Mouse (Mus musculus) limb, embryonic 11.5 days (tissue): Measurements from ENCODE around the gene Flad1. TPM values are rescaled to one million over a fixed set of nuclear protein-coding genes. Genes with fewer than 3 reads are reported as not detected.

Experiments used
- ATAC-seq: fragments of 200-750 bp; cut with Nextera tagmentation; 2 replicates; pipeline ENCODE4 v1.8.0; 2017; ENCODE audit warnings: low read depth; ENCODE audit not compliant: insufficient number of reproducible peaks, low FRiP score, low TSS enrichment
- DNase-seq: peaks from one replicate; pipeline ENCODE4 v3.0.0-alpha.2; 2015; ENCODE audit warnings: low spot score
- H3K27ac ChIP-seq: fragments of 300-500 bp; sonication (generic); replicated peaks from 2 replicates; pipeline ENCODE4 v1.5.1; 2014; ENCODE audit warnings: low read depth, mild to moderate bottlenecking, low read length
- H3K27me3 ChIP-seq: fragments of 300-500 bp; sonication (generic); 2 replicates; pipeline ENCODE4 v1.6.1; 2014; ENCODE audit warnings: mild to moderate bottlenecking, low read length, mixed read lengths; ENCODE audit not compliant: control insufficient read depth, insufficient read depth
- H3K36me3 ChIP-seq: fragments of 300-500 bp; sonication (generic); 2 replicates; pipeline ENCODE4 v1.6.1; 2014; ENCODE audit warnings: mild to moderate bottlenecking, low read length, moderate library complexity, mixed read lengths; ENCODE audit not compliant: control insufficient read depth, insufficient read depth
- H3K4me1 ChIP-seq: fragments of 300-500 bp; sonication (generic); 2 replicates; pipeline ENCODE4 v1.6.1; 2014; ENCODE audit warnings: low read length, mixed read lengths; ENCODE audit not compliant: control insufficient read depth, insufficient read depth
- H3K4me2 ChIP-seq: fragments of 300-500 bp; sonication (generic); 2 replicates; pipeline ENCODE4 v1.6.1; 2014; ENCODE audit warnings: low read depth, mild to moderate bottlenecking, moderate library complexity; ENCODE audit not compliant: severe bottlenecking
- H3K4me3 ChIP-seq: fragments of 300-500 bp; sonication (generic); 2 replicates; pipeline ENCODE4 v1.5.1; 2014; ENCODE audit warnings: low read depth, low read length
- H3K9ac ChIP-seq: fragments of 300-500 bp; sonication (generic); 2 replicates; pipeline ENCODE4 v1.6.1; 2014; ENCODE audit warnings: mild to moderate bottlenecking, low read length
- H3K9me3 ChIP-seq: fragments of 300-500 bp; sonication (generic); 2 replicates; pipeline ENCODE4 v1.6.1; 2016; ENCODE audit warnings: low read length; ENCODE audit not compliant: control insufficient read depth
- whole genome bisulfite sequencing: fragments of 180-500 bp; shearing (Covaris S2); extraction: QIAGEN DNeasy Blood & Tissue Kit; methylation state at CpG from one replicate; pipeline ENCODE4 v1.1.7; 2014; 5-methylcytosine and 5-hydroxymethylcytosine counted together
- polyA plus RNA-seq: library from polyadenylated mRNA; unstranded; fragments of >200 nt; fragmentation: Nextera tagmentation; extraction: Ambion mirVana; gene quantifications from 2 replicates; pipeline ENCODE4 v1.2.1, GENCODE M21; 2014

The Flad1 gene
- polyA plus RNA-seq, 1 experiment from 2014 or later: 21.9 TPM

DNA sequence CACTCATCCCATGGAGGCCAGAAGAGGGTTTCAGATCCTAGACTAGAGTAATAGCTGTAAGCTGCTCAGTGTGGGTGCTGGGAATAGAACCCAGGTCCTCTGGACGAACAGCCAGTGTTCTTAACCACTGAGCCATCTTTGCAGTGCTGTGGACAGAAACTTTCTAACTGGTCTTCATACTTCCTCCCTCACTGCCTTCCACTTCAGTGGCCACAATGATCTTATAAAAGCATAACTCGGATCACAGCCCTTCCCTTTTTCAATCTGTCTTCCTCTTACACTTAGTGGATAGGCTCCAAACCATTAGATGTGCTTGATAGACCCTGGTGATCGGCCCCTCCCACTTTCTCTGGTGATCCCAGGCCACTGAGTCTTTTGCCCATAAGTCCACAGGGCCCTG lies 51.4 kb downstream of the Flad1 start:
- no peak overlapping the region for H3K4me2 ChIP-seq
- ATAC-seq (no peak), DNase-seq (no peak)
- H3K9ac ChIP-seq: no peak overlapping the region
- no peaks in the 10 kb centered on the region for H3K9me3 ChIP-seq
- WGBS: 76% methylated on average over 3 of the region's 3 CpGs
- H3K27ac ChIP-seq: no peak overlapping the region
- H3K4me1 ChIP-seq: no peaks in the 10 kb centered on the region
- no peaks in the 10 kb centered on the region for H3K36me3 ChIP-seq
- H3K4me3 ChIP-seq: no peak overlapping the region
- H3K27me3 ChIP-seq: no peaks in the 10 kb centered on the region

DNA sequence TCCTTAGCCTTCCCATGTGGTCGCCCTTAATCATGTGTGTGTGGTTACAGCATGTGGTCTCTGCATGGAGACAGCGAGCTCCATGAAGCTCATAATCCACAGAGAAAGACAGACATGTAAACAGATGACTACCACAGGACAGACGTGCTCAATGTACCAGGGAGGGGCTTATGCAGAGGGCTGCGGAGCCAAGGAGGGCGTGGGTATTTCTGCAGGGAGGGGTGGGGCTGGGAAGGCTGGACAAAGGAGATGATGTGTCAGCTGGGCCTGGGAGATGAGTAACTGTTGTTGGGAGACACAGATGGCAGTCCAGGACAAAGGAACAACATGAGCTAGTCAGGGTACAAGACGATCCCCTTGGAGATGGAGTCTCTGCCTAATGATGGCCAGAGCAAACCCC lies 52.0 kb downstream of the Flad1 start:
- ATAC-seq: no peak
- Histone ChIP-seq H3K9me3 (no peaks in the 10 kb centered on the region), H3K4me2 (no peak overlapping the region), H3K4me1 (no peaks in the 10 kb centered on the region), H3K4me3 (no peak overlapping the region), H3K27me3 (no peaks in the 10 kb centered on the region), H3K27ac (no peak overlapping the region), H3K36me3 (no peaks in the 10 kb centered on the region), H3K9ac (no peak overlapping the region)
- 78% methylated on average over 6 of the region's 6 CpGs for WGBS
- DNase-seq: no peak

DNA sequence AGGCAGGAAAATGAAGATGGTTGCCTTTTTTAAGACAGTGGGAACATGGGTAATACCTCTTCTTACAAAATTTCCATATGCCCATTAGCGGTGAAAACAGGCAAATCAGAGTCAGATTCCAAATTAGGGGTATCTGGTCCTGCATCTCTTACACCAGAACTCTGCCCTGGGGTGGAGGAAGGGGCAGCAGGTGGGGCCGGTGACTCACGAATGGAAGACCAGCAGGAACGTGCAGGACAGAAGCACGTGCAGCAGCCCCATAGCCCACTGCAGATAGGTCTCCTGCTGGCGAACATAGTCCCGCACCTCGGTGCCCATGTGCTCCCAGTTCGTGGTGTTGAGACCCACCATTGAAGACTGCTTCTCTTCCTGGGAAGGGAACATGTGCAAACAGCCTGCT lies 55.6 kb downstream of the Flad1 start:
- Histone ChIP-seq H3K4me2 (no peak overlapping the region), H3K4me1 (no peaks in the 10 kb centered on the region), H3K9ac (no peak overlapping the region), H3K27me3 (no peaks in the 10 kb centered on the region), H3K4me3 (no peak overlapping the region), H3K27ac (no peak overlapping the region), H3K36me3 (no peaks in the 10 kb centered on the region), H3K9me3 (no peaks in the 10 kb centered on the region)
- DNase-seq (no peak), ATAC-seq (no peak)
- WGBS: 73% methylated on average over 9 of the region's 9 CpGs

DNA sequence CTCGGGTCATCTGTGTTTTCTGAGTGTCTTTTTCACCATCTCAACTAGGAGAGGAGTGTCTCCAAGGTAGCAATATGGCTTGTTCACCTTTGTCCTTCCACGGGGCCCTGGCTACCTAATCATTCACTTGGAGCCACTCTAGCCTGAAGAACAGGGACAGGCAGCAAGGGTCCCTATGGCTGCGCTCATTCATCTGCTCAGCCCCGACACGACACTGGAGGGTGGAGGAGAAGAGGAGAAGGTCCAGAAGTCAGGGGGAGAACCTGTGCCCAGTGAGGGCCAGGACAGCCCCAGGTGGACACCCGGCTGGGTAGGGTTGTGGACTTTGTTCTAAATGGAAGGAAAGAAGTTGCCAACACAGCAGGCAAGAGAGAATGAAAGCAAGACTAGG lies 56.2 kb downstream of the Flad1 start:
- Histone ChIP-seq H3K27me3 (no peaks in the 10 kb centered on the region), H3K4me1 (no peaks in the 10 kb centered on the region), H3K9ac (no peak overlapping the region), H3K27ac (no peak overlapping the region), H3K9me3 (no peaks in the 10 kb centered on the region), H3K36me3 (no peaks in the 10 kb centered on the region), H3K4me3 (no peak overlapping the region), H3K4me2 (no peak overlapping the region)
- DNase-seq (no peak), ATAC-seq (no peak)
- 77% methylated on average over 6 of the region's 6 CpGs for WGBS

DNA sequence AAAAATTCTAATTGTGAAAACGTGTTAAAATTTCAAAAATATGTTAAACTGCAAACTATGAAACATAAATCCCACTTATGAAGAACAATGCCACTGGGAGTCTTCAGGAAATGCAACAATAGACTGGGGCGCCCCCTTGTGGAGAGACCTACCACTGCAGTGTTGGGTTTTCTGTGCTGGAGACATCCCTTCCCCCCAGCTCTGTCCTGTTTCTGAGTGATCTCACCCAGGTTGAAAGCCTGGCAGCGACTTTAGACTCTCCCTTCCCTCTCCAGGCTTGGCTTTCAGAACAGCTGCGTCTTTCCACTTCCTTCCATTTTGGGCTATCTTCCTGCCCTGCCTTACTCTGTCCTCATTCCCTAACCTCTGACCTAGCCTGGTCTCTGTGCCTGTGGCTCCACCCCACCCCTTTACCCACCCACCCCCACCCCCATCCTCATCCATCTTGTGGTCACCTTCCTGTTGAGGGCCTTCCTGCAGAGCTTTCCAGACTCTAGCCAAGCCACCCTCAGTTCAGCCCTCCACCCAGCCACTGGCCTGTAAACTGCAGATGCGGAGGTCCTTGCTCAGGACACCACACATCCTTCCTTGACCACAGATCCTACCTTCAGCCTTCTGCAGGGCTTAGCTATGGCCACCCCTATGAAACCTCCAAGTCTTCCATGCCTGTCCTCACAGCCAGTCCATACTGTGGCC lies 56.7 kb downstream of the Flad1 start:
- H3K4me2 ChIP-seq: no peak overlapping the region
- H3K4me1 ChIP-seq: peaks cover 4% of the 10 kb centered on the region; the same call in 1 of the 2 replicates
- no peak overlapping the region for H3K4me3 ChIP-seq
- ATAC-seq: 0 out of 2 replicates have a peak, but pooled peaks have one; percentile 8
- H3K9ac ChIP-seq: no peak overlapping the region
- peak; percentile 91 for DNase-seq
- H3K9me3 ChIP-seq: no peaks in the 10 kb centered on the region
- H3K27me3 ChIP-seq: no peaks in the 10 kb centered on the region
- H3K36me3 ChIP-seq: no peaks in the 10 kb centered on the region
- H3K27ac ChIP-seq: no peak overlapping the region
- 14% methylated on average over 5 of the region's 5 CpGs for WGBS

DNA sequence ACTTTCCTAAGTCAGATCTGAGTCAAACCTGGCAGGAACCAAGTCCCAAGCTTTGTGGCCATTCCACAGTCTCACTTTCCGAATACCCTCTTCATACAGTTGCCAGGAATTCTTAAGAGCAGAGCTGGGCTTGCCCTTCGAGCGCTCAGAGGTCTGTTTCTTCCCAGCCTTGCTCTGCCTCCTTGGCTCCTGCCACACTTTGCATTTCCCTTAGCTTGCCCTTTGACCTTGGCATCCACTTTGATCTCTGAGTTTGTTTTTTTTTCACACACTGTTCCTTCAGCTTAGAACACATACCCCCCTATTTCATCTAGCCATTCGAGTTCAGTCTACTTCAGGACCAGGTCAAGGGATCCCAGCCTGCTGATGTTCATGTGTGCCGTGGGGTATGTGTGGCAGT lies 60.4 kb downstream of the Flad1 start:
- Histone ChIP-seq H3K4me3 (no peak overlapping the region), H3K27me3 (0 out of 2 replicates have a peak, but pooled peaks cover 3% of the 10 kb centered on the region), H3K4me2 (no peak overlapping the region), H3K4me1 (peaks cover 11% of the 10 kb centered on the region; the same call in 1 of the 2 replicates), H3K9me3 (no peaks in the 10 kb centered on the region), H3K36me3 (0 out of 2 replicates have a peak, but pooled peaks cover 2% of the 10 kb centered on the region), H3K9ac (no peak overlapping the region), H3K27ac (no peak overlapping the region)
- no peak for DNase-seq
- WGBS: 46% methylated on average over 5 of the region's 5 CpGs
- ATAC-seq: no peak

Other genes with a start within 250 kb of the Flad1 start
- 34.8 and 35.2 TPM in 2 replicates for gene Clk2, start 247.1 kb downstream of the Flad1 start, polyA plus RNA-seq
- 107 and 110 TPM in 2 replicates for gene Scamp3, start 234.4 kb downstream of the Flad1 start, polyA plus RNA-seq
- gene Fam189b, start 228.7 kb downstream of the Flad1 start, polyA plus RNA-seq: 24.0 and 27.1 TPM in 2 replicates
- 30.7 and 33.1 TPM in 2 replicates for gene Gba, start 208.9 kb downstream of the Flad1 start, polyA plus RNA-seq
- gene Thbs3, start 196.7 kb downstream of the Flad1 start, polyA plus RNA-seq: 21.0 and 21.6 TPM in 2 replicates
- 213 and 231 TPM in 2 replicates for gene Mtx1, start 184.8 kb downstream of the Flad1 start, polyA plus RNA-seq
- 0.68 TPM in 1 of 2 replicates, not detected in the other for gene Muc1, start 182.8 kb downstream of the Flad1 start, polyA plus RNA-seq
- gene Krtcap2, start 165.9 kb downstream of the Flad1 start, polyA plus RNA-seq: 272 and 295 TPM in 2 replicates
- 4.0 and 5.5 TPM in 2 replicates for gene Trim46, start 165.6 kb downstream of the Flad1 start, polyA plus RNA-seq
- gene Dpm3, start 152.5 kb downstream of the Flad1 start, polyA plus RNA-seq: 93.3 and 106 TPM in 2 replicates
- gene Slc50a1, start 141.3 kb downstream of the Flad1 start, polyA plus RNA-seq: 46.4 and 47.2 TPM in 2 replicates
- 42.4 and 47.7 TPM in 2 replicates for gene Efna1, start 130.7 kb downstream of the Flad1 start, polyA plus RNA-seq
- gene Efna3, start 88.9 kb downstream of the Flad1 start, polyA plus RNA-seq: 13.9 and 19.3 TPM in 2 replicates
- gene Efna4, start 73.8 kb downstream of the Flad1 start, polyA plus RNA-seq: 46.9 and 48.9 TPM in 2 replicates
- 17.8 and 21.0 TPM in 2 replicates for gene Adam15, start 61.9 kb downstream of the Flad1 start, polyA plus RNA-seq
- 0.23 and 0.28 TPM in 2 replicates for gene Dcst2, start 49.9 kb downstream of the Flad1 start, polyA plus RNA-seq
- 0.37 and 0.44 TPM in 2 replicates for gene Dcst1, start 46.6 kb downstream of the Flad1 start, polyA plus RNA-seq
- 0.41 and 0.45 TPM in 2 replicates for gene Zbtb7b, start 17.1 kb downstream of the Flad1 start, polyA plus RNA-seq
- gene Lenep, start 9.1 kb downstream of the Flad1 start, polyA plus RNA-seq: 0.61 TPM in 1 of 2 replicates, not detected in the other
- 774 and 797 TPM in 2 replicates for gene Cks1b, start 6.5 kb upstream of the Flad1 start, polyA plus RNA-seq
- 55.7 and 64.5 TPM in 2 replicates for gene Shc1, start 6.6 kb upstream of the Flad1 start, polyA plus RNA-seq
- 64.3 and 65.5 TPM in 2 replicates for gene Pygo2, start 18.3 kb upstream of the Flad1 start, polyA plus RNA-seq
- 10.3 and 11.5 TPM in 2 replicates for gene Pbxip1, start 24.8 kb upstream of the Flad1 start, polyA plus RNA-seq
- gene Pmvk, start 42.7 kb upstream of the Flad1 start, polyA plus RNA-seq: 58.6 and 64.0 TPM in 2 replicates
- 1.0 and 1.1 TPM in 2 replicates for gene Kcnn3, start 108.3 kb upstream of the Flad1 start, polyA plus RNA-seq